Mouse (Mus musculus) neural tube, embryonic 11.5 days (tissue): ENCODE measurements around the gene Egr4. TPM values are rescaled to one million over a fixed set of nuclear protein-coding genes. Genes with fewer than 3 reads are reported as not detected.
A peak's percentile ranks its signal among the peaks of the same experiment; 100 is the strongest.

Source experiments
- ATAC-seq: fragments of 200-750 bp; cut with Nextera tagmentation; 2 replicates; pipeline ENCODE4 v1.8.0; 2017; ENCODE audit warnings: moderate number of reproducible peaks, mild to moderate bottlenecking, moderate TSS enrichment, moderate library complexity; ENCODE audit not compliant: insufficient read depth, low FRiP score, low TSS enrichment
- DNase-seq: peaks from one replicate; pipeline ENCODE4 v3.0.0-alpha.2; 2015; ENCODE audit warnings: low spot score
- H3K27ac ChIP-seq: fragments of 300-500 bp; sonication (generic); 2 replicates; pipeline ENCODE4 v1.5.1; 2014; ENCODE audit warnings: low read depth, mild to moderate bottlenecking, low read length
- H3K27me3 ChIP-seq: fragments of 300-500 bp; sonication (generic); 2 replicates; pipeline ENCODE4 v1.6.1; 2014; ENCODE audit warnings: mild to moderate bottlenecking, low read length, mixed read lengths; ENCODE audit not compliant: control insufficient read depth, insufficient read depth
- H3K36me3 ChIP-seq: fragments of 300-500 bp; sonication (generic); 2 replicates; pipeline ENCODE4 v1.6.1; 2014; ENCODE audit warnings: mild to moderate bottlenecking, low read length, moderate library complexity, mixed read lengths; ENCODE audit not compliant: control insufficient read depth, insufficient read depth
- H3K4me1 ChIP-seq: fragments of 300-500 bp; sonication (generic); 2 replicates; pipeline ENCODE4 v1.6.1; 2014; ENCODE audit warnings: low read length, mixed read lengths; ENCODE audit not compliant: control insufficient read depth, insufficient read depth
- H3K4me2 ChIP-seq: fragments of 300-500 bp; sonication (generic); 2 replicates; pipeline ENCODE4 v1.6.1; 2014; ENCODE audit warnings: low read depth, mild to moderate bottlenecking, moderate library complexity
- H3K4me3 ChIP-seq: fragments of 300-500 bp; sonication (generic); 2 replicates; pipeline ENCODE4 v1.5.1; 2014; ENCODE audit warnings: low read depth, low read length
- H3K9ac ChIP-seq: fragments of 300-500 bp; sonication (generic); 2 replicates; pipeline ENCODE4 v1.6.1; 2014; ENCODE audit warnings: mild to moderate bottlenecking, low read length
- H3K9me3 ChIP-seq: fragments of 300-500 bp; sonication (generic); 2 replicates; pipeline ENCODE4 v1.6.1; 2016; ENCODE audit warnings: low read length; ENCODE audit not compliant: control insufficient read depth
- WGBS: fragments of 180-500 bp; shearing (Covaris S2); extraction: QIAGEN DNeasy Blood & Tissue Kit; methylation state at CpG from one replicate; pipeline ENCODE4 v1.1.7; 2014; 5-methylcytosine and 5-hydroxymethylcytosine counted together
- polyA plus RNA-seq: library from polyadenylated mRNA; unstranded; fragments of >200 nt; fragmentation: Nextera tagmentation; extraction: Ambion mirVana; gene quantifications from 2 replicates; pipeline ENCODE4 v1.2.1, GENCODE M21; 2014

The Egr4 gene
- polyA plus RNA-seq, 1 experiment from 2014 or later = not detected

GRCm38 (mm10) chr6:85485738-85486137, 27.7 kb downstream of the Egr4 start:
- Histone ChIP-seq H3K27me3 (peaks cover 40% of the 10 kb centered on the region), H3K4me3 (no peak overlapping the region), H3K27ac (no peak overlapping the region), H3K9ac (no peak overlapping the region), H3K9me3 (no peaks in the 10 kb centered on the region), H3K4me2 (no peak overlapping the region), H3K4me1 (peaks cover 7% of the 10 kb centered on the region; the same call in 1 of the 2 replicates), H3K36me3 (no peaks in the 10 kb centered on the region)
- DNase-seq (no peak), ATAC-seq (no peak)
- 91% methylated on average over 2 of the region's 2 CpGs for WGBS

GRCm38 (mm10) chr6:85483843-85484721, 29.3 kb downstream of the Egr4 start:
- Histone ChIP-seq H3K36me3 (no peaks in the 10 kb centered on the region), H3K4me3 (peak overlapping the region; percentile 21), H3K27ac (no peak overlapping the region), H3K9ac (no peak overlapping the region), H3K27me3 (peaks cover 40% of the 10 kb centered on the region), H3K4me2 (peak overlapping the region; percentile 31), H3K4me1 (peaks cover 7% of the 10 kb centered on the region; the same call in 1 of the 2 replicates), H3K9me3 (no peaks in the 10 kb centered on the region)
- WGBS = 4% methylated on average over 91 of the region's 92 CpGs
- DNase-seq (no peak), ATAC-seq (no peak)

DNA sequence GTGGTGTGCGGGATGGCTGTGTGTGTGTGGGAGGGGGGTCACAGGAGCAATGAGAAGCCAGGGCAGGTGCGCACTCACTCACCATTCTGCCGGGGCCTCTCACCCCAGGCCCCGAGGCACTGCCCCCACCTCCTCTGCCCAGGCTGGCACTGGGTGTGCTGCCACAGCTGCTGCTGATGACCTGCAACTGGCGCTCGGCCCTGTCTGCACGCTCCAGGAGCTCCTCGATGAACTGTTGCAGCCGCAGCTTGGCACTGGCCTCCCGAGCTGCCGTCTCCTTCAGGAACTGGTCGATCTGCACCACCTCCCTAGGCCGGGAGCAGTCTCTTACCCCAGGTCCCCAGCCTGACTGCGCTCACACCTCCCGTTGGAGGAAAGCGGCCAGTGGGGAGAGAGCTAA, 32.7 kb downstream of the Egr4 start:
- WGBS = 75% methylated on average over 16 of the region's 16 CpGs
- DNase-seq (no peak), ATAC-seq (no peak)
- Histone ChIP-seq H3K4me2 (no peak overlapping the region), H3K4me3 (no peak overlapping the region), H3K9me3 (no peaks in the 10 kb centered on the region), H3K9ac (no peak overlapping the region), H3K36me3 (no peaks in the 10 kb centered on the region), H3K27me3 (peaks cover 37% of the 10 kb centered on the region), H3K27ac (no peak overlapping the region), H3K4me1 (no peaks in the 10 kb centered on the region)

- DNase-seq (no peak), ATAC-seq (no peak)
- Histone ChIP-seq H3K9me3 (no peaks in the 10 kb centered on the region), H3K4me3 (no peak overlapping the region), H3K27ac (no peak overlapping the region), H3K4me1 (no peaks in the 10 kb centered on the region), H3K9ac (no peak overlapping the region), H3K36me3 (no peaks in the 10 kb centered on the region), H3K27me3 (peaks cover 30% of the 10 kb centered on the region), H3K4me2 (no peak overlapping the region)
- 83% methylated on average over 5 of the region's 5 CpGs for whole genome bisulfite sequencing
Measured at GRCm38 (mm10) chr6:85479979-85480378, 33.4 kb downstream of the Egr4 start.

DNA sequence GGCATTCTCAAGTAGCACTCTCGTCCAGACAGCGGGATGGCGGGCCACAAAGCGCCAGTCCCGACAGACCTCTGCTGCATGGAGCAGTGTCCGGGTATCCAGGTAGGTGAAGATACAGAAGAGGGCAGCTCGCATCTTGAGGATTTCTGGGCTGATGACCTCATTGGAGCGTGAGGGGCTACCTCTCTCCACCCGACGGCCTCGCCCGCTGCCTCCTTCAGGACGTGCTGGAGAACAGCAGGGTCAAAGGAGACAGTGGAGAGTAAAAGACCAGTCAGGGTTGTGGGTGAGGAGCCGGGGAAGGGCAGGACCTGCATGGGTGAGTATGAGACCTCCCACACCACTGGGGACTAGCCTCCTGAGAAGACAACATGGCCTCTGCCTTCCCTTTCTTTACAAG, 35.0 kb downstream of the Egr4 start:
- no peaks in the 10 kb centered on the region for H3K36me3 ChIP-seq
- H3K4me1 ChIP-seq = no peaks in the 10 kb centered on the region
- H3K4me2 ChIP-seq = no peak overlapping the region
- H3K9me3 ChIP-seq = no peaks in the 10 kb centered on the region
- ATAC-seq (no peak), DNase-seq (no peak)
- H3K27me3 ChIP-seq = peaks cover 15% of the 10 kb centered on the region
- no peak overlapping the region for H3K9ac ChIP-seq
- 32% methylated on average over 14 of the region's 14 CpGs for WGBS
- H3K4me3 ChIP-seq = no peak overlapping the region
- no peak overlapping the region for H3K27ac ChIP-seq

DNA sequence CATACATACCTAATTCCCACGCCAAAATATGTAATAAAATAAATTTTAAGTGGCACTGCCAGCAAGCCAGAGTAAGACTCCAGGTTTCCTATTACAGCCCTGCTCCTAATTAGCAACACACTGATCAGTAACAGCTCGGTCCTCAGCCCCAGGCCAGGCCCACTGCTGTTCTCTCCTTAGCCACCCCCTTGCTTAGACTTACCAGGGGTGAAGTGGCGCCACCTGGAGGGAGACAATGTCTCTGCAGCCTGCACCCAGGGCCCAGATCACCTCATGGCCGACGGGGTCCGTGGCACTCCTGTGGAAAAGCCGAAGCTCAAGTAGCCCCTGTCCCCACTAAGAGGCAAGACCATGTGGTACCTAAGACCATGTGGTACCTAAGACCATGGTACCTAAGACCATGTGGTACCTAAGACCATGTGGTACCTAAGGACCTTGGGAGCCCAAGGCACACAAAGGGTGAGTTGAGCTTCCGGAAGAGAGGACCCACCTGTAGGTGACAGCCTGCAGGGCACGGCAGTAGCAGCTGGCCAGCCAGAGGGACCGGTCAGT, 35.9 kb downstream of the Egr4 start:
- no peak for ATAC-seq
- H3K27me3 ChIP-seq = peaks cover 8% of the 10 kb centered on the region
- H3K9ac ChIP-seq = no peak overlapping the region
- 28% methylated on average over 10 of the region's 10 CpGs for WGBS
- no peak overlapping the region for H3K27ac ChIP-seq
- H3K36me3 ChIP-seq = no peaks in the 10 kb centered on the region
- H3K4me2 ChIP-seq = no peak overlapping the region
- no peak overlapping the region for H3K4me3 ChIP-seq
- no peaks in the 10 kb centered on the region for H3K9me3 ChIP-seq
- no peaks in the 10 kb centered on the region for H3K4me1 ChIP-seq
- DNase-seq = peak; percentile 34

DNA sequence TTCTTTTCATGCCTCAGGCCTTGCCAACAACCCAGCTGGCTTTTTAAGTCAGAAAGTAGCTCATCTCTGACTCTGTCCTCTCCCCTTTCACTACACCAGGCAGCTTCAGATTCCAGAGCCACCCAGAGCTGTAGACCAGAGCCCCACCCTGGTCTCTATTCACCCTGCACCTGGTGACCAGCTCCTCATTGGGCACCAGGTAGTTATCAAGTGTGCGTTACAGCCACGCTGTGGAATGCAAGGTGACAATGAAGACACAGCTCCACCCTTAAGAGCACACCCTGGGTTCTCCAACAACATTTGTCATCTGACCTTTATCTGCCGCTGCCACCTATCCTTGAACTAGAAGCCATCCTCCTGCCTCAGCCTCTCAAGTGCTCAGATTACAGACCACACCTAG, 37.8 kb downstream of the Egr4 start:
- no peaks in the 10 kb centered on the region; the same call in 1 of the 2 replicates for H3K36me3 ChIP-seq
- no peaks in the 10 kb centered on the region for H3K4me1 ChIP-seq
- ATAC-seq (no peak), DNase-seq (no peak)
- H3K27ac ChIP-seq = no peak overlapping the region
- no peaks in the 10 kb centered on the region for H3K9me3 ChIP-seq
- H3K4me3 ChIP-seq = no peak overlapping the region
- no peak overlapping the region for H3K9ac ChIP-seq
- WGBS = 77% methylated on average over 3 of the region's 3 CpGs
- H3K4me2 ChIP-seq = no peak overlapping the region
- H3K27me3 ChIP-seq = peaks cover 4% of the 10 kb centered on the region; the same call in 1 of the 2 replicates

- Histone ChIP-seq H3K36me3 (peaks cover 4% of the 10 kb centered on the region), H3K27ac (no peak overlapping the region)
Measured at GRCm38 (mm10) chr6:85472542-85472941, 40.8 kb downstream of the Egr4 start.

DNA sequence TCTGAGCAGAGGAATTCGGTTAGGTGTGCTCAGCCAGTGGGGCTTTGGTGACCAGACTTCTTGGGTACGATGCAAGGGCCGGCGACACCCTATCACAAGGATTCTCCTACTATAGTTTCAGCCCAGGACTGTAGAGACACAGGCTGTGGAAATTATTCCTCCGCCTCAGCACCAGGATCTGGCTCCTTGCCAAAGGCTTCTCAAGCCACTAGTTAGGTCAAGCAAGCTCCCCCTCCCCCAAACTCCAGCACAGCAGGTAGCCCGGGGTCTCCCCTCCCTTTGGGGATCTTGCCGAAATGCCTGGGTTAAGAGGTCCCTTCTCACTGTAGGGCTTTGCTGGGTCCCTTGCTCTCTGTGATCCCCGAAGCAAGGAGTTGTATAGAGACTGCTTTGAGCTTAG, 41.4 kb downstream of the Egr4 start:
- no peaks in the 10 kb centered on the region for H3K4me1 ChIP-seq
- no peak overlapping the region for H3K27ac ChIP-seq
- no peak overlapping the region for H3K9ac ChIP-seq
- H3K4me3 ChIP-seq = no peak overlapping the region
- no peaks in the 10 kb centered on the region for H3K27me3 ChIP-seq
- no peak overlapping the region for H3K4me2 ChIP-seq
- no peaks in the 10 kb centered on the region for H3K9me3 ChIP-seq
- DNase-seq (no peak), ATAC-seq (no peak)
- peaks cover 7% of the 10 kb centered on the region for H3K36me3 ChIP-seq
- 73% methylated on average over 8 of the region's 8 CpGs for WGBS

More at GRCm38 (mm10) chr6:85472542-85472941, 40.8 kb downstream of the Egr4 start:
- Histone ChIP-seq H3K4me2 (no peak overlapping the region), H3K9me3 (no peaks in the 10 kb centered on the region), H3K4me3 (no peak overlapping the region), H3K9ac (no peak overlapping the region), H3K27me3 (0 out of 2 replicates have a peak, but pooled peaks cover under 1% of the 10 kb centered on the region), H3K4me1 (no peaks in the 10 kb centered on the region)
- no peak for ATAC-seq
- 51% methylated on average over 5 of the region's 5 CpGs for WGBS
- DNase-seq = no peak
